Mouse (Mus musculus) myocyte (in vitro differentiated cells): ENCODE results near the gene Lep.

Experiments
- MAX ChIP-seq: IDR thresholded peaks from one replicate; pipeline ENCODE4 v1.6.1; 2011; ENCODE audit warnings: low read depth, mild to moderate bottlenecking, control low read depth
- POLR2A ChIP-seq: IDR thresholded peaks from one replicate; pipeline ENCODE4 v1.6.1; 2011; ENCODE audit warnings: low read depth, mild to moderate bottlenecking, control low read depth, moderate library complexity; ENCODE audit not compliant: insufficient read length
- POLR2AphosphoS2 ChIP-seq: IDR thresholded peaks from one replicate; pipeline ENCODE4 v1.6.1; 2011; ENCODE audit warnings: low read depth, control low read depth; ENCODE audit not compliant: insufficient read length
- SRF ChIP-seq: IDR thresholded peaks from one replicate; pipeline ENCODE4 v1.6.1; 2011; ENCODE audit warnings: low read depth; ENCODE audit not compliant: control insufficient read depth, insufficient read length
- USF1 ChIP-seq: IDR thresholded peaks from one replicate; pipeline ENCODE4 v1.6.1; 2011; ENCODE audit warnings: low read depth, mild to moderate bottlenecking, control low read depth, moderate library complexity

DNA sequence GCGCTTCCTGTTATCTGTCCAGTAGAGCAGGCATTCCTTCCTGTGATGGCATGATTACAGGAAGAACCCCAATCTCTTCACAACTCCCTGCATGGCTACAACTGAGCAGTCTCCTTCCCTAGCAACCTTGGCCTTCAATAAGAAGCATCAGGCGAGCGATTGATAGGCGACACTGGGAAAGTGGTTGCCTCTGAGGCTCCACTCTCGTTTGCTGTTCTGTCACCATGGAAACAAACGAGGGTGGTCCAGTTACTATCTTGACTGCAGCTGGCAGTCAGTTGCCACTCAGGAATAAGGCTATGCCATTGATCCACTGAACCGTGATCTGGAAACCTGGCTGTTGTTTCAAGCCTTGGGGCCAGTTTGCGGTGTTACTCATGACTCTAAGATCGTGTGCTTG, 7.8 kb upstream of the Lep start:
- no peak for TF ChIP-seq MAX
- TF ChIP-seq POLR2A, result no peak
- TF ChIP-seq SRF, result no peak
- TF ChIP-seq USF1, result no peak
- TF ChIP-seq POLR2AphosphoS2, result no peak
